Mouse (Mus musculus): ENCODE data around the gene Coq6. TPM values are rescaled to one million over a fixed set of nuclear protein-coding genes. Genes with fewer than 3 reads are reported as not detected.

Coq6 gene
- polyA plus RNA-seq, 1 experiment = 29.9 TPM

- Histone ChIP-seq H3K27me3 (ENCODE audit: control insufficient read depth, insufficient read depth, low read length) (no peaks in the 10 kb centered on the region), H3K27ac (ENCODE audit: insufficient read depth, low read depth, low read length) (peak overlapping the region; percentile 73), H3K4me1 (ENCODE audit: control insufficient read depth, insufficient read depth, insufficient read length, low read length) (peaks cover 9% of the 10 kb centered on the region; the same call in 1 of the 2 replicates), H3K36me3 (ENCODE audit: control insufficient read depth, insufficient read depth, low read length) (no peaks in the 10 kb centered on the region; the same call in 1 of the 2 replicates), H3K4me3 (ENCODE audit: low read depth, low read length) (no peak overlapping the region)
- TF ChIP-seq POLR2A (IDR thresholded peaks at IDR 0.05; ENCODE audit: low read depth, low read length) = no peak
- WGBS = 24% methylated on average over 9 of the region's 9 CpGs
Observed at GRCm38 (mm10) chr12:84402923-84403322, 41.5 kb downstream of the Coq6 start.

GRCm38 (mm10) chr12:84404541-84404940 lies 43.1 kb downstream of the Coq6 start:
- H3K27ac ChIP-seq (ENCODE audit: insufficient read depth, low read depth, low read length) = no peak overlapping the region
- 41% methylated on average over 6 of the region's 6 CpGs for WGBS
- TF ChIP-seq CTCF (IDR thresholded peaks at IDR 0.05; ENCODE audit: extremely low read depth, insufficient read length, insufficient replicate concordance, low read depth, low read length) (no peak), POLR2A (IDR thresholded peaks at IDR 0.05; ENCODE audit: low read depth, low read length) (no peak)
- no peaks in the 10 kb centered on the region for H3K27me3 ChIP-seq (ENCODE audit: control insufficient read depth, insufficient read depth, low read length)
- peaks cover 9% of the 10 kb centered on the region; the same call in 1 of the 2 replicates for H3K4me1 ChIP-seq (ENCODE audit: control insufficient read depth, insufficient read depth, insufficient read length, low read length)
- H3K36me3 ChIP-seq (ENCODE audit: control insufficient read depth, insufficient read depth, low read length) = no peaks in the 10 kb centered on the region; the same call in 1 of the 2 replicates
- H3K4me3 ChIP-seq (ENCODE audit: low read depth, low read length) = no peak overlapping the region

GRCm38 (mm10) chr12:84407259-84407658 lies 45.8 kb downstream of the Coq6 start:
- Histone ChIP-seq H3K27ac (ENCODE audit: insufficient read depth, low read depth, low read length) (no peak overlapping the region), H3K36me3 (ENCODE audit: control insufficient read depth, insufficient read depth, low read length) (no peaks in the 10 kb centered on the region; the same call in 1 of the 2 replicates), H3K4me3 (ENCODE audit: low read depth, low read length) (no peak overlapping the region), H3K27me3 (ENCODE audit: control insufficient read depth, insufficient read depth, low read length) (no peaks in the 10 kb centered on the region), H3K4me1 (ENCODE audit: control insufficient read depth, insufficient read depth, insufficient read length, low read length) (peaks cover 5% of the 10 kb centered on the region; the same call in 1 of the 2 replicates)
- TF ChIP-seq CTCF (IDR thresholded peaks at IDR 0.05; ENCODE audit: extremely low read depth, insufficient read length, insufficient replicate concordance, low read depth, low read length) (peak; percentile 15; the same call in 1 of the 2 replicates), POLR2A (IDR thresholded peaks at IDR 0.05; ENCODE audit: low read depth, low read length) (no peak)
- 60% methylated on average over 4 of the region's 4 CpGs for WGBS

- no peaks in the 10 kb centered on the region; the same call in 1 of the 2 replicates for H3K36me3 ChIP-seq (ENCODE audit: control insufficient read depth, insufficient read depth, low read length)
- WGBS = under 1% methylated on average over 52 of the region's 52 CpGs
- H3K4me3 ChIP-seq (ENCODE audit: low read depth, low read length) = peak overlapping the region; percentile 80
- H3K27me3 ChIP-seq (ENCODE audit: control insufficient read depth, insufficient read depth, low read length) = no peaks in the 10 kb centered on the region
- TF ChIP-seq CTCF (IDR thresholded peaks at IDR 0.05; ENCODE audit: extremely low read depth, insufficient read length, insufficient replicate concordance, low read depth, low read length) = no peak
- H3K4me1 ChIP-seq (ENCODE audit: control insufficient read depth, insufficient read depth, insufficient read length, low read length) = 0 out of 2 replicates have a peak, but pooled peaks cover 2% of the 10 kb centered on the region
- H3K27ac ChIP-seq (ENCODE audit: insufficient read depth, low read depth, low read length) = peak overlapping the region; percentile 69
Observed at GRCm38 (mm10) chr12:84407874-84408818, 46.7 kb downstream of the Coq6 start.

GRCm38 (mm10) chr12:84408819-84409507 lies 47.5 kb downstream of the Coq6 start, which contains the start of the genes Entpd5 and Bbof1:
TSS of gene Entpd5 (minus strand) at chr12:84409029.
TSS of gene Bbof1 (plus strand) at chr12:84409071.
- Histone ChIP-seq H3K27ac (ENCODE audit: insufficient read depth, low read depth, low read length) (peak within 1 kb of the TSS; percentile 69), H3K4me3 (ENCODE audit: low read depth, low read length) (peak within 1 kb of the TSS; percentile 80), H3K4me1 (ENCODE audit: control insufficient read depth, insufficient read depth, insufficient read length, low read length) (no peaks in the 10 kb centered on the region), H3K36me3 (ENCODE audit: control insufficient read depth, insufficient read depth, low read length) (no peaks in the 10 kb centered on the region; the same call in 1 of the 2 replicates), H3K27me3 (ENCODE audit: control insufficient read depth, insufficient read depth, low read length) (no peaks in the 10 kb centered on the region)
- 2% methylated on average over 51 of the region's 63 CpGs for WGBS
- TF ChIP-seq POLR2A (IDR thresholded peaks at IDR 0.05; ENCODE audit: low read depth, low read length) (peak; percentile 80), CTCF (IDR thresholded peaks at IDR 0.05; ENCODE audit: extremely low read depth, insufficient read length, insufficient replicate concordance, low read depth, low read length) (no peak)

GRCm38 (mm10) chr12:84416834-84417604 lies 55.6 kb downstream of the Coq6 start, which contains the start of gene Rnf113a2:
TSS of gene Rnf113a2 (plus strand) at chr12:84417196.
- peak within 1 kb of the TSS; percentile 34 for H3K27ac ChIP-seq (ENCODE audit: insufficient read depth, low read depth, low read length)
- TF ChIP-seq POLR2A (IDR thresholded peaks at IDR 0.05; ENCODE audit: low read depth, low read length) (peak; percentile 57), CTCF (IDR thresholded peaks at IDR 0.05; ENCODE audit: extremely low read depth, insufficient read length, insufficient replicate concordance, low read depth, low read length) (no peak)
- H3K4me3 ChIP-seq (ENCODE audit: low read depth, low read length) = peak within 1 kb of the TSS; percentile 77
- peaks cover 8% of the 10 kb centered on the region for H3K4me1 ChIP-seq (ENCODE audit: control insufficient read depth, insufficient read depth, insufficient read length, low read length)
- H3K36me3 ChIP-seq (ENCODE audit: control insufficient read depth, insufficient read depth, low read length) = no peaks in the 10 kb centered on the region
- WGBS = 2% methylated on average over 50 of the region's 50 CpGs
- H3K27me3 ChIP-seq (ENCODE audit: control insufficient read depth, insufficient read depth, low read length) = no peaks in the 10 kb centered on the region

Data from small intestine, adult 2 months (tissue).